Mouse (Mus musculus): ENCODE data around the gene Zrsr1.

- no peak for TF ChIP-seq POLR2A (IDR thresholded peaks at IDR 0.05; ENCODE audit: control insufficient read depth, extremely low read depth, insufficient read depth, low read length, poor library complexity)
- TF ChIP-seq CTCF (IDR thresholded peaks at IDR 0.05; ENCODE audit: borderline replicate concordance, control insufficient read depth, extremely low read depth, insufficient read depth, low read length, poor library complexity): no peak
Measured at GRCm38 (mm10) chr11:23013580-23014294, 41.9 kb downstream of the Zrsr1 start.

Measured in thymus, adult 2 months (tissue).